Mouse (Mus musculus) stomach, postnatal 0 days (tissue): Measurements from ENCODE around the gene H2-DMa. TPM values are rescaled to one million over a fixed set of nuclear protein-coding genes. Genes with fewer than 3 reads are reported as not detected.

Experiments used
- ATAC-seq: fragments of 200-750 bp; cut with Nextera tagmentation; 2 replicates; pipeline ENCODE4 v1.8.0; 2017; ENCODE audit not compliant: low FRiP score, low TSS enrichment
- DNase-seq: peaks from one replicate; pipeline ENCODE4 v3.0.0-alpha.2; 2016; ENCODE audit warnings: low spot score
- H3K27ac ChIP-seq: fragments of 300-500 bp; sonication (generic); replicated peaks from 2 replicates; pipeline ENCODE4 v1.5.1; 2014; ENCODE audit warnings: mild to moderate bottlenecking, control low read depth
- H3K27me3 ChIP-seq: fragments of 300-500 bp; sonication (generic); 2 replicates; pipeline ENCODE4 v1.6.1; 2014; ENCODE audit warnings: low read length; ENCODE audit not compliant: control insufficient read depth, insufficient read depth
- H3K36me3 ChIP-seq: fragments of 300-500 bp; sonication (generic); 2 replicates; pipeline ENCODE4 v1.6.1; 2014; ENCODE audit warnings: low read length, mixed read lengths; ENCODE audit not compliant: control insufficient read depth, insufficient read depth
- H3K4me1 ChIP-seq: fragments of 300-500 bp; sonication (generic); replicated peaks from 2 replicates; pipeline ENCODE4 v1.6.1; 2014; ENCODE audit warnings: antibody characterized with exemption; ENCODE audit not compliant: control insufficient read depth, insufficient read depth
- H3K4me2 ChIP-seq: fragments of 300-500 bp; sonication (generic); replicated peaks from 2 replicates; pipeline ENCODE4 v1.6.1; 2014; ENCODE audit warnings: low read depth, mild to moderate bottlenecking, control low read depth, moderate library complexity
- H3K4me3 ChIP-seq: fragments of 300-500 bp; sonication (generic); 2 replicates; pipeline ENCODE4 v1.5.1; 2014; ENCODE audit warnings: low read depth, low read length, control low read depth
- H3K9ac ChIP-seq: fragments of 300-500 bp; sonication (generic); 2 replicates; pipeline ENCODE4 v1.6.1; 2014; ENCODE audit warnings: mild to moderate bottlenecking, low read length, control low read depth, mixed read lengths
- H3K9me3 ChIP-seq: fragments of 300-500 bp; sonication (generic); 2 replicates; pipeline ENCODE4 v1.6.1; 2016; ENCODE audit warnings: low read length; ENCODE audit not compliant: control insufficient read depth
- CTCF ChIP-seq: IDR thresholded peaks from 2 replicates; pipeline ENCODE4 v1.5.1; 2016; ENCODE audit warnings: antibody characterized with exemption, low read depth, mild to moderate bottlenecking, moderate library complexity
- EP300 ChIP-seq: optimal IDR thresholded peaks from 2 replicates; pipeline ENCODE3; 2016; ENCODE audit warnings: antibody characterized with exemption
- WGBS: fragments of 180-500 bp; shearing (Covaris S2); extraction: QIAGEN DNeasy Blood & Tissue Kit; methylation state at CpG from one replicate; pipeline ENCODE4 v1.1.7; 2014; 5-methylcytosine and 5-hydroxymethylcytosine counted together
- polyA plus RNA-seq: library from polyadenylated mRNA; unstranded; fragments of >200 nt; fragmentation: Nextera tagmentation; extraction: Ambion mirVana; gene quantifications from 2 replicates; pipeline ENCODE4 v1.2.1, GENCODE M21; 2015

Gene H2-DMa
- polyA plus RNA-seq, 1 experiment from 2014 or later, result 9.5 TPM

DNA sequence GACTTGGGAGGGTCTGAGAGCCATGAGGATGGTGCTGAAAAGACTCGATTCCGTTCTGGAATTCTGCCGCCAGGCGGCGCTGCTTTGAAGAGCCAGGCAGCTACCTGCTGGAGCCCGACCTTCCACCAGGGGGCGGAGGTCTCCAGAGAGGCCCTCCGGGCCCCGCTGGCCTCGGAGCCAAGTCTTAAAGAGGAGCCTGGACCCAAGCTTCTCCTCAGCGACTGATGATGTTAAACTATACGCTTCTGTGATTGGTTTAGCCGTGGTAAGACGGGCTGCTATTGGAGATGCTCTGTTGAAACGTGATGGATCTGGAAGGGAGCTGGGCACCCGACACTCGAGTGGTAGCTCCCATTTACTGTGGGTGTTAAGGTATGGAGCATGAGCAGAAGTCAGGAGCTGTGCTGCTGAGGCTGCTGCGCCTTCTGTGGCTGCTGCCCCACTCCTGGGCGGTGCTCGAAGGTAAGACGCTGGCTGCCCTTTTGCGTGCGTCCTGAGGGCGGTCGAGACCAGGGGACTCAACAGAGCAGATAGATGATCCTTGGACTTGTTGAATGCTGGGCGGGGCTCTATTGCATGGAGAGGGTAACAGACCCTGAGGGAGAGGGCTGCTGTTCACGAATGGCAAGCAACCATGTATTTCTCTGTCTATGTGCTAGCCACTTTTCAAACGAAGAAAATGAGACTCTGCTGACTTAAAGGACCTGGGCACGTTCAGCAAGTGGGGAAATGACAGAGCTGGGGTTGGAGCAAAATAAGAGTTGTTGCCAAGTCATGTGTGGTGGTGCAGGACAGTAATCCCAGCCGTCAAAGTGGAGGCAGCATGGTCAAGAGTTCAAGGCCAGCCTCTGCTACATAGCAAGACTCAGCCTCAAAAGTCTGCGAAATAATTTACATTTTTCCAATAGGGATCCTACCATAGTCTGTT, 16.2 kb downstream of the H2-DMa start:
- Histone ChIP-seq H3K36me3 (no peaks in the 10 kb centered on the region), H3K27ac (no peak overlapping the region), H3K4me2 (peak overlapping the region; percentile 62), H3K4me1 (peaks cover 2% of the 10 kb centered on the region; the same call in 1 of the 2 replicates), H3K9me3 (no peaks in the 10 kb centered on the region), H3K27me3 (no peaks in the 10 kb centered on the region; the same call in 1 of the 2 replicates), H3K9ac (0 out of 2 replicates have a peak overlapping the region, but pooled peaks have one; percentile 27), H3K4me3 (peak overlapping the region; percentile 28)
- TF ChIP-seq CTCF (peak; percentile 100), EP300 (no peak)
- DNase-seq (peak; percentile 98), ATAC-seq (peak; percentile 97)
- 5% methylated on average over 31 of the region's 31 CpGs for WGBS

- 66% methylated on average over 7 of the region's 7 CpGs for WGBS
- H3K27me3 ChIP-seq, result no peaks in the 10 kb centered on the region; the same call in 1 of the 2 replicates
- no peak overlapping the region for H3K9ac ChIP-seq
Observed at GRCm38 (mm10) chr17:34137601-34138000, 18.3 kb downstream of the H2-DMa start.

GRCm38 (mm10) chr17:34138655-34139054, 19.3 kb downstream of the H2-DMa start:
- Histone ChIP-seq H3K36me3 (no peaks in the 10 kb centered on the region), H3K4me1 (peaks cover 2% of the 10 kb centered on the region; the same call in 1 of the 2 replicates), H3K27me3 (no peaks in the 10 kb centered on the region; the same call in 1 of the 2 replicates), H3K4me3 (no peak overlapping the region), H3K9ac (no peak overlapping the region), H3K4me2 (no peak overlapping the region), H3K27ac (no peak overlapping the region), H3K9me3 (no peaks in the 10 kb centered on the region)
- ATAC-seq, result no peak
- no peak for DNase-seq
- 78% methylated on average over 7 of the region's 7 CpGs for WGBS
- TF ChIP-seq EP300 (no peak), CTCF (no peak)

More at GRCm38 (mm10) chr17:34137601-34138000, 18.3 kb downstream of the H2-DMa start:
- H3K9me3 ChIP-seq, result no peaks in the 10 kb centered on the region
- no peaks in the 10 kb centered on the region for H3K36me3 ChIP-seq
- ATAC-seq (no peak), DNase-seq (no peak)
- no peak overlapping the region for H3K4me3 ChIP-seq
- peaks cover 2% of the 10 kb centered on the region; the same call in 1 of the 2 replicates for H3K4me1 ChIP-seq
- no peak overlapping the region for H3K27ac ChIP-seq
- no peak overlapping the region for H3K4me2 ChIP-seq
- TF ChIP-seq CTCF (no peak), EP300 (no peak)

- TF ChIP-seq EP300 (no peak), CTCF (no peak)
- ATAC-seq (no peak), DNase-seq (no peak)
- Histone ChIP-seq H3K27me3 (no peaks in the 10 kb centered on the region; the same call in 1 of the 2 replicates), H3K4me1 (peaks cover 2% of the 10 kb centered on the region; the same call in 1 of the 2 replicates), H3K4me2 (peak overlapping the region; percentile 59), H3K4me3 (peak overlapping the region; percentile 27), H3K36me3 (no peaks in the 10 kb centered on the region), H3K27ac (no peak overlapping the region), H3K9ac (no peak overlapping the region), H3K9me3 (no peaks in the 10 kb centered on the region)
- WGBS, result 4% methylated on average over 16 of the region's 16 CpGs
Observed at GRCm38 (mm10) chr17:34139416-34139815, 20.1 kb downstream of the H2-DMa start.

GRCm38 (mm10) chr17:34140240-34140639, 20.9 kb downstream of the H2-DMa start:
- H3K4me1 ChIP-seq, result peaks cover 2% of the 10 kb centered on the region; the same call in 1 of the 2 replicates
- whole genome bisulfite sequencing, result 12% methylated on average over 5 of the region's 5 CpGs
- DNase-seq (no peak), ATAC-seq (no peak)
- H3K27ac ChIP-seq, result no peak overlapping the region
- H3K27me3 ChIP-seq, result no peaks in the 10 kb centered on the region; the same call in 1 of the 2 replicates
- TF ChIP-seq EP300 (no peak), CTCF (no peak)
- no peaks in the 10 kb centered on the region for H3K9me3 ChIP-seq
- no peaks in the 10 kb centered on the region for H3K36me3 ChIP-seq
- no peak overlapping the region for H3K4me3 ChIP-seq
- H3K4me2 ChIP-seq, result no peak overlapping the region
- no peak overlapping the region for H3K9ac ChIP-seq
